Mouse (Mus musculus) gastrocnemius, adult 2 months (tissue): ENCODE measurements at regions not wholly inside any gene's neighbourhood (a gene's known extent, or its start where the extent isn't known, plus 50 kb on each side); places are given as distances from the start of the nearest gene placed in this dataset.

ENCODE experiments used
- DNase-seq: peaks from one replicate; pipeline ENCODE4 v3.0.0; 2022
- H3K27ac ChIP-seq: fragments of 200-600 bp; 2 replicates; pipeline ENCODE4 v1.8.1; 2022; ENCODE audit warnings: mild to moderate bottlenecking
- H3K4me3 ChIP-seq: fragments of 200-600 bp; 2 replicates; pipeline ENCODE4 v1.8.1; 2022; ENCODE audit warnings: mild to moderate bottlenecking, moderate library complexity
- CTCF ChIP-seq: fragments of 200-600 bp; IDR thresholded peaks from 2 replicates; pipeline ENCODE4 v1.8.1; 2022; ENCODE audit warnings: antibody characterized with exemption, mild to moderate bottlenecking, moderate library complexity
- intact Hi-C: fragments of 180-260 bp; cut with DNase I; formaldehyde crosslinking; loops from one replicate; pipeline ENCODE4 v1.15.1; 2025

- Histone ChIP-seq H3K27ac (no peak overlapping the region), H3K4me3 (no peak overlapping the region)
- intact Hi-C loops = no loop called here
- DNase-seq = no peak
- TF ChIP-seq CTCF = no peak
Measured at GRCm38 (mm10) chr3:53919941-53920340, 56.3 kb upstream of the Ufm1 start.

- TF ChIP-seq CTCF = no peak
- H3K4me3 ChIP-seq = no peak overlapping the region
- no peak for DNase-seq
- H3K27ac ChIP-seq = no peak overlapping the region
- intact Hi-C loops = no loop called here
Measured at GRCm38 (mm10) chr3:53919541-53919940, 55.9 kb upstream of the Ufm1 start.

- no peak overlapping the region for H3K4me3 ChIP-seq
- no peak overlapping the region for H3K27ac ChIP-seq
- no peak for DNase-seq
- intact Hi-C loops = no loop called here
- TF ChIP-seq CTCF = no peak
Measured at GRCm38 (mm10) chr3:53917960-53918359, 54.3 kb upstream of the Ufm1 start.

GRCm38 (mm10) chr3:53913984-53914669, 50.5 kb upstream of the Ufm1 start:
- Histone ChIP-seq H3K27ac (no peak overlapping the region), H3K4me3 (no peak overlapping the region)
- intact Hi-C loops = no loop called here
- no peak for TF ChIP-seq CTCF
- no peak for DNase-seq
